Mouse (Mus musculus) C2C12 (cell line): ENCODE measurements around the gene Glmn.

ENCODE experiments used
- CEBPB ChIP-seq: IDR thresholded peaks from one replicate; pipeline ENCODE4 v1.6.1; 2011; ENCODE audit warnings: low read depth, mild to moderate bottlenecking, control low read depth, moderate library complexity
- CTCF ChIP-seq: IDR thresholded peaks from one replicate; pipeline ENCODE4 v1.5.1; 2011; ENCODE audit not compliant: control insufficient read depth, insufficient read depth, insufficient read length
- MAX ChIP-seq: IDR thresholded peaks from one replicate; pipeline ENCODE4 v1.6.1; 2011; ENCODE audit warnings: mild to moderate bottlenecking, control low read depth
- MYOD1 ChIP-seq: IDR thresholded peaks from one replicate; pipeline ENCODE4 v1.6.1; 2011; ENCODE audit warnings: low read depth; ENCODE audit not compliant: control insufficient read depth, insufficient read length
- MYOG ChIP-seq: IDR thresholded peaks from one replicate; pipeline ENCODE4 v1.6.1; 2011; ENCODE audit not compliant: control insufficient read depth, insufficient read length; ENCODE audit errors: extremely low read depth
- USF1 ChIP-seq: IDR thresholded peaks from one replicate; pipeline ENCODE4 v1.6.1; 2011; ENCODE audit warnings: low read depth, mild to moderate bottlenecking, control low read depth, moderate library complexity

GRCm38 (mm10) chr5:107633651-107634050, 36.0 kb upstream of the Glmn start:
- TF ChIP-seq MYOG = no peak
- TF ChIP-seq CTCF = no peak
- TF ChIP-seq MYOD1 = no peak
- no peak for TF ChIP-seq MAX
- no peak for TF ChIP-seq USF1
- no peak for TF ChIP-seq CEBPB
